Mouse (Mus musculus): ENCODE data around the gene Hoxa3.

DNA sequence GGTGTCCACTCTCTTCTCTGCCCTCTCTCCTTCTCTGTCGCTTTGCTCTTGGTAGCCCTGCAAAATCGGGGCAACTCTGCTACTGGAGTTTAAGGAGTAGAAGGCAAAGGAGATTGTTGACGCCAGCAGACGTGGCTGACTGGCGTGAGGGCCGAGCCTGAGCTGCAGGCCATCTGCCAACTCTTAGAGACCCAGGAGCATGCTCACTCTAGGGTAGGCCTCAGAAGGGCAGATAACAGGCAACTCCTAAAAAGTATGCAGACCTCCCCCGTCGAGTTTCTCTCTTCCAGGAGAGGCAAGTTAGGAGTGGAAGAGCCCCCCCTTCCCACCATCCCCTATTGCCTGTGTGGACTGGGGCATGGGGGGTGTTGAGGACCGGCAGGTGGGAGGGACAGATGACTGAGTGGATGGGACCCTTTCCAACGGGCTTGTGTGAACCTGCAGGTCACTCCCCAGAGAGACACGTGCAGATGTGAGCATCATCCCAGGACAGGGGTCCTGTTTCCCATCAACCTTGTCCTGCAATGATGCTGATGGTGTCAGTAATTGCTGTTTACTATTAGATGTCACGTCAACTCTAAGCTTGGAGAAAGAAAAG is 53.9 kb downstream of the Hoxa3 start:
- TF ChIP-seq TAL1 (IDR thresholded peaks at IDR 0.05; ENCODE audit: low read length): no peak
- TF ChIP-seq GATA1 (IDR thresholded peaks at IDR 0.05; ENCODE audit: low read length): no peak

Data from erythroblast, embryonic 14.5 days (primary cell).